Mouse (Mus musculus) lung, embryonic 14.5 days (tissue): Measurements from ENCODE around the gene Mapk8ip3. TPM values are rescaled to one million over a fixed set of nuclear protein-coding genes. Genes with fewer than 3 reads are reported as not detected.

Experiments used
- ATAC-seq: fragments of 200-750 bp; cut with Nextera tagmentation; 2 replicates; pipeline ENCODE4 v1.8.0; 2017; ENCODE audit warnings: mild to moderate bottlenecking, moderate TSS enrichment, moderate library complexity; ENCODE audit not compliant: insufficient read depth
- DNase-seq: peaks from one replicate; pipeline ENCODE4 v3.0.0-alpha.2; 2015
- H3K27ac ChIP-seq: fragments of 300-500 bp; sonication (generic); 2 replicates; pipeline ENCODE4 v1.5.1; 2014; ENCODE audit warnings: low read depth, mild to moderate bottlenecking, moderate library complexity
- H3K27me3 ChIP-seq: fragments of 300-500 bp; sonication (generic); 2 replicates; pipeline ENCODE4 v1.6.1; 2014; ENCODE audit warnings: low read length, control low read depth; ENCODE audit not compliant: insufficient read depth
- H3K36me3 ChIP-seq: fragments of 300-500 bp; sonication (generic); 2 replicates; pipeline ENCODE4 v1.6.1; 2014; ENCODE audit warnings: control low read depth; ENCODE audit not compliant: insufficient read depth
- H3K4me1 ChIP-seq: fragments of 300-500 bp; sonication (generic); 2 replicates; pipeline ENCODE4 v1.6.1; 2014; ENCODE audit warnings: antibody characterized with exemption, control low read depth; ENCODE audit not compliant: insufficient read depth
- H3K4me2 ChIP-seq: fragments of 300-500 bp; sonication (generic); 2 replicates; pipeline ENCODE4 v1.6.1; 2014; ENCODE audit warnings: mild to moderate bottlenecking
- H3K4me3 ChIP-seq: fragments of 300-500 bp; sonication (generic); 2 replicates; pipeline ENCODE4 v1.5.1; 2014; ENCODE audit warnings: low read depth, low read length
- H3K9ac ChIP-seq: fragments of 300-500 bp; sonication (generic); 2 replicates; pipeline ENCODE4 v1.6.1; 2014
- H3K9me3 ChIP-seq: fragments of 300-500 bp; sonication (generic); 2 replicates; pipeline ENCODE4 v1.6.1; 2016; ENCODE audit warnings: low read depth, low read length, control low read depth
- CTCF ChIP-seq: IDR thresholded peaks from 2 replicates; pipeline ENCODE4 v1.5.1; 2016; ENCODE audit warnings: antibody characterized with exemption, low read depth
- WGBS: fragments of 180-500 bp; shearing (Covaris S2); extraction: QIAGEN DNeasy Blood & Tissue Kit; methylation state at CpG from one replicate; pipeline ENCODE4 v1.1.7; 2014; 5-methylcytosine and 5-hydroxymethylcytosine counted together
- polyA plus RNA-seq: library from polyadenylated mRNA; unstranded; fragments of >200 nt; fragmentation: Nextera tagmentation; extraction: Ambion mirVana; gene quantifications from 2 replicates; pipeline ENCODE4 v1.2.1, GENCODE M21; 2014

Mapk8ip3 gene
- polyA plus RNA-seq, 1 experiment from 2014 or later, result 34.2 TPM

DNA sequence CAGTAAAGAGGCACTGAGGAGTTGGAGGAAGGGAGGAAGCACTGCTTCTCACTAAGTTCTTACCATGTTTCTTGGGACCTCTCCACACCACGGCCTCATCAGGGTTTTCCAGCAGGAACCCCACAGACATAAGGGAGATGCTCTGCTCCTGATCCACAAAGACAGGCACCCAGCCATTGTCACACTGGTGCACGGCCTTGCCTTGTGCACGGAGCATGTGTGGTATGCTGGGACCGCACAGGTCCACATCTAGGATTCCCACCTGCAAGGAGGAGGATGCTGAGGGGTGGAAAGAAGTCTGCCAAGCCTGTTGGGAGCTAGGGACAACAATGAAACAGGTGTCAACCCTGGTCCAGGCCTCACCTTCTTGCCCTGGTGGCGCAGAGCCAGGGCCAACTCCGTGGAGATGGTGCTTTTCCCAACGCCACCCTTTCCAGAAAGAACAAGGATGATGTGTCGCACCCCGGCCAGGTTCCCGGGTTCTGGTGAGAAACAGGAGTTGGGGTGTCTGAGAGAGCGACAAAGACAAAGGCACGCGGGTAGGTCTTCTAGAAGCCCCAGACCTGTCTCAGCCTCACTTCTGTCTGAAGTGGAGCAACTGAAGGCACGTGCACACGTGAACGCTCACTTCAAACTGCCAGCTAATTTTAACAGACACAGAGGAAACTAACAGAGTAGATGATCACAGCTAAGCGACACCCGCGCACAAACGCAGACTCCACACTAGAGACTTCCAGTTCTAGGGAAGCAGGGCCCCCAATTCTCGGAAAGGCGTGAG, 51.2 kb downstream of the Mapk8ip3 start:
- no peak for TF ChIP-seq CTCF
- Histone ChIP-seq H3K4me3 (peak overlapping the region; percentile 70), H3K4me1 (peaks cover 13% of the 10 kb centered on the region), H3K27ac (no peak overlapping the region), H3K9ac (peak overlapping the region; percentile 69), H3K27me3 (no peaks in the 10 kb centered on the region), H3K36me3 (peaks cover 39% of the 10 kb centered on the region), H3K4me2 (peak overlapping the region; percentile 87), H3K9me3 (no peaks in the 10 kb centered on the region)
- no peak for DNase-seq
- WGBS, result 21% methylated on average over 22 of the region's 22 CpGs
- no peak for ATAC-seq

DNA sequence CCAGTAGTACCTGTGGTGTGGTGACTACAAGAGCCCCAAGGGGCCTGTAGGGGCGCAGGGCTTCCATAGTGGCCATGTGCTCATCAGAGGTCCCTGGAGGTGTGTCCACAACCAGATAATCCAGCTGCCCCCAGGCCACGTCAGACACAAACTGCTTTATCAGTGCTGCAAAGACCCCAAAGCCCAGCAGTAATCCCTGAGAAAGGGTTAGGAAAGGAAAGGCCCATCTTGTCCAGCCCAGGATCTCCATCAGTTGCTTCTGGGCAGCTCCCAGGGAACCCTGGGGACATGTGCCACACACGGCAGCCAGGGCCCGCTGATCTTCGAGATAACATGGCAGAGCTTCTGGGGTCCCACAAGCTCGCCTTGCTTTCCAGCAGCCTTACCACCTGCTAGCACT, 52.4 kb downstream of the Mapk8ip3 start:
- Histone ChIP-seq H3K4me3 (no peak overlapping the region), H3K9me3 (no peaks in the 10 kb centered on the region)
- DNase-seq, result no peak

DNA sequence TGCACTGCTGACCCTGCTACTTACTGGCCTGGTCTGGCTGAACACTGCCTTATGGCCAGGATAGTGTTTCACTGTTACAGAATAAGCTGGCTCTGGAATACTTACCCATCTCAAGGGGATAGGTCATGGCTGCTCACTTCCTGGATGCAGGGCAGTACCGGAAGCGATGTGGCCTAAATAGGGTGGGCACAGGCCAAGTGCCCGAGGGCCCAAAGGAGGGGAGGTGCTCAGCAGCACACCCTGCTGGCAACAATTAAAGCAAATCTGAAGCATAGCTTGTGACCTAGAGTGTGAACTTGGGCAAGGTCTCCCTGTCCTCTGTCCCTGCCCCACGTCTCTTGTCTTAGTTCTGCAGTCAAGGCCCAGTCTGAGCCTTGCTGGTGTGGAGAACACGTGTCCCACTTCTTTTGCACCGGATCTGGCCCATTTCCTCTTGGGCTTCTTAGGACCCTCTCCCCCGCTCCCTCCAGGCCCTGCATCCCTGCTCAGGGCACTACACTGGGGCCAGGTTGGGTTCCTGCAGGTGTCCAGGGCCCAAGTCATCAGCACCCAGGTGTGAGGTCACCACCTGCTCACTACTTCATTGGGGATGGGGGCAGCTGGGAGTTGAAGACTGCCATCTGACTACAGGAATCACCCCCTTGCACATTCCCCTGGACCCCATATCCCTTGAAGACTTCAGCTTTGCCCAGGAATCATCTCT, 54.9 kb downstream of the Mapk8ip3 start:
- no peak overlapping the region for H3K9ac ChIP-seq
- WGBS, result 45% methylated on average over 7 of the region's 7 CpGs
- 0 out of 2 replicates have a peak, but pooled peaks cover 4% of the 10 kb centered on the region for H3K4me1 ChIP-seq
- no peak overlapping the region for H3K27ac ChIP-seq
- ATAC-seq (no peak), DNase-seq (peak; percentile 50)
- no peaks in the 10 kb centered on the region for H3K27me3 ChIP-seq
- no peak overlapping the region for H3K4me3 ChIP-seq
- H3K4me2 ChIP-seq, result no peak overlapping the region
- H3K36me3 ChIP-seq, result peaks cover 17% of the 10 kb centered on the region; the same call in 1 of the 2 replicates
- no peaks in the 10 kb centered on the region for H3K9me3 ChIP-seq
- peak; percentile 69 for TF ChIP-seq CTCF

More for the DNA sequence above, 52.4 kb downstream of the Mapk8ip3 start:
- Histone ChIP-seq H3K4me2 (no peak overlapping the region), H3K4me1 (peaks cover 13% of the 10 kb centered on the region), H3K36me3 (peaks cover 28% of the 10 kb centered on the region), H3K27ac (no peak overlapping the region), H3K9ac (no peak overlapping the region), H3K27me3 (no peaks in the 10 kb centered on the region)
- 84% methylated on average over 6 of the region's 6 CpGs for WGBS
- no peak for ATAC-seq
- no peak for TF ChIP-seq CTCF

DNA sequence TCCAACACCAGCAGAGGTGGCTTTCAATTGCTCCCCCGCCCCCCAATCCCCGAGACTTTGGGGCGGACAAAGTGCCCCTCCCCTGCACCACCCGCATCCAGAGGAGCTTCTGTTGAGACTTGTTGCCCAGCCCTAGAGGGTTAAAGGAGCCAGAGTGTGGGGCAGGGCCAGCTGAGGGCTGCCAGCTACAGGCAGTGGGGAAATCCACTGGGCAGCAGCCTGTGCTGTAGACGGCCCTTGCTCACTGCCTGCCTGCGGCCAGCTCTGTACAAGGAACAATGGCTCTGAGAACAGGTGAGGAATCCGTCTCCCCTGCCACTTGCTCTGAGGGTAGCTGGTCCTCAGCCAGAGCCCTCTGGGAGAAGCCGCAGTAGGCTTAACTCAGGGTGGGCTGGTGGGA, 58.2 kb downstream of the Mapk8ip3 start:
- Histone ChIP-seq H3K9ac (no peak overlapping the region), H3K36me3 (peaks cover 15% of the 10 kb centered on the region; the same call in 1 of the 2 replicates), H3K9me3 (no peaks in the 10 kb centered on the region), H3K4me3 (no peak overlapping the region), H3K27me3 (no peaks in the 10 kb centered on the region), H3K27ac (peak overlapping the region; percentile 54; the same call in 1 of the 2 replicates), H3K4me1 (no peaks in the 10 kb centered on the region), H3K4me2 (no peak overlapping the region)
- no peak for TF ChIP-seq CTCF
- DNase-seq, result no peak
- 0 out of 2 replicates have a peak, but pooled peaks have one; percentile 19 for ATAC-seq
- 65% methylated on average over 8 of the region's 8 CpGs for WGBS

DNA sequence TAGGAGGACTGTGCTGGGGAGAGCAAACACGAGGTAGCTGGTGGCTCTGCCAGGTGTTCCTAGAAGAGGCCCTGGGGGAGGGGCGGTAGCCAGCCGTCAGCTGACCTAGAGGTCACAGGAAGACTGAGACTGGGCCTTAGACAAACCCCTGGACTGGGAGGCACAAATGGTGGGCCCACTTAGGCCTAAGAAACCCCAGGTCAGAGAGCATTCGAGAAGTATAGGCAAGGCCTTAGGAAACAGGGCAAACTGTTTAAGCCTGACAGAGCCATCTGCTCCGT, 58.7 kb downstream of the Mapk8ip3 start:
- Histone ChIP-seq H3K9me3 (no peaks in the 10 kb centered on the region), H3K4me3 (no peak overlapping the region), H3K4me1 (no peaks in the 10 kb centered on the region), H3K9ac (no peak overlapping the region), H3K27ac (peak overlapping the region; percentile 54), H3K36me3 (peaks cover 10% of the 10 kb centered on the region; the same call in 1 of the 2 replicates), H3K27me3 (no peaks in the 10 kb centered on the region), H3K4me2 (no peak overlapping the region)
- no peak for TF ChIP-seq CTCF
- DNase-seq, result no peak
- ATAC-seq, result 0 out of 2 replicates have a peak, but pooled peaks have one; percentile 26
- WGBS, result 26% methylated on average over 5 of the region's 5 CpGs

DNA sequence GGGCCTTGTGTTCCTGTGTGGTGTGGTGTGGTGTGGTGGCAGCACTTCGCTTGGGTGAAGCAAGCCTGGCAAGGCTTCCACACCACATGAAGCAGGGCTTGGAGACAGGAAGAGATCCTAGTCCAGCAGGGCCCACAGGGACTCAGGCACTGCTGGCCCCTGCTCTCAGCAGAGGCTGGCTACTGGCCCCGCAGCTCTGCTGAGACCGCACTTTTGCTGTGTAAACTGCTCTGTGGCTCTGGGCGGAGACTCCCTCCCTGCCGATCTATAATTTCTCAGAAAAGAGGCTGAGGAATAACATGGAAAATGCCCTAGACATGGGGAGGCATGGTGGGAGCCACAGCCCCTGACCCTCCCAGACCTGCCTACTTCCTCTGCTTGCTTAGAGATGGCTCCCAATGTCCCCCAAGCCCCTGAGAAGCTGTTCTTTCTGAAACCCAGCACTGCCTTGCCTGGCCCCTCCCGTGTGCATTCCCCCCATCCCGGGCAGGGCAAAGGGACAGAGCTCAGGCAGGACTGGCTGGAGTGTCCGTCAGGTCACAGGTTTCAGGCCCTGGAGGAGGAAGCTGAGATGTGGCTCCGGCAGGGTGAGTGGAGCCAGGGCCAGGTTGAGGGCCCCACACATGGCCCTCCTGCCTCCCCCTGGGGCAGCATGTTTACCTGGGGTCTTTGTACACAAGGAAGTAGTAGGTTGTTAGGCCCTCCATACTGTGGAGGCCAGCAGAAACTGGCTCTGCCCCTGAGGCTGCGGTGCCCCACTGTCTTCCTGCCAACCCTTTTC, 59.3 kb downstream of the Mapk8ip3 start:
- ATAC-seq, result no peak
- Histone ChIP-seq H3K4me1 (no peaks in the 10 kb centered on the region), H3K27ac (peak overlapping the region; percentile 54), H3K4me2 (no peak overlapping the region), H3K9ac (peak overlapping the region; percentile 16), H3K27me3 (no peaks in the 10 kb centered on the region), H3K9me3 (no peaks in the 10 kb centered on the region), H3K4me3 (no peak overlapping the region), H3K36me3 (0 out of 2 replicates have a peak, but pooled peaks cover 5% of the 10 kb centered on the region)
- no peak for DNase-seq
- 43% methylated on average over 10 of the region's 10 CpGs for WGBS
- TF ChIP-seq CTCF, result no peak
